Mouse (Mus musculus) forebrain, embryonic 11.5 days (tissue): ENCODE results near the gene Nptxr. TPM values are rescaled to one million over a fixed set of nuclear protein-coding genes. Genes with fewer than 3 reads are reported as not detected.

Experiments used
- ATAC-seq: fragments of 200-750 bp; cut with Nextera tagmentation; replicated peaks from 2 replicates; pipeline ENCODE4 v1.8.0; 2017; ENCODE audit warnings: moderate TSS enrichment; ENCODE audit not compliant: low FRiP score
- DNase-seq: peaks from one replicate; pipeline ENCODE4 v3.0.0-alpha.2; 2017; ENCODE audit warnings: low spot score
- H3K27ac ChIP-seq: fragments of 300-500 bp; sonication (generic); 2 replicates; pipeline ENCODE4 v1.5.1; 2014; ENCODE audit warnings: low read depth, low read length
- H3K27me3 ChIP-seq: fragments of 300-500 bp; sonication (generic); 2 replicates; pipeline ENCODE4 v1.6.1; 2014; ENCODE audit warnings: mild to moderate bottlenecking, low read length, mixed read lengths; ENCODE audit not compliant: control insufficient read depth, insufficient read depth
- H3K36me3 ChIP-seq: fragments of 300-500 bp; sonication (generic); 2 replicates; pipeline ENCODE4 v1.6.1; 2014; ENCODE audit warnings: mild to moderate bottlenecking, low read length, moderate library complexity, mixed read lengths; ENCODE audit not compliant: control insufficient read depth, insufficient read depth
- H3K4me1 ChIP-seq: fragments of 300-500 bp; sonication (generic); replicated peaks from 2 replicates; pipeline ENCODE4 v1.6.1; 2014; ENCODE audit warnings: low read length, mixed read lengths; ENCODE audit not compliant: control insufficient read depth, insufficient read depth
- H3K4me2 ChIP-seq: fragments of 300-500 bp; sonication (generic); 2 replicates; pipeline ENCODE4 v1.6.1; 2014; ENCODE audit warnings: low read depth, mild to moderate bottlenecking, low read length, moderate library complexity, mixed read lengths; ENCODE audit not compliant: severe bottlenecking
- H3K4me3 ChIP-seq: fragments of 300-500 bp; sonication (generic); 2 replicates; pipeline ENCODE4 v1.5.1; 2014; ENCODE audit warnings: low read depth, low read length
- H3K9ac ChIP-seq: fragments of 300-500 bp; sonication (generic); 2 replicates; pipeline ENCODE4 v1.6.1; 2014; ENCODE audit warnings: low read length
- H3K9me3 ChIP-seq: fragments of 300-500 bp; sonication (generic); 2 replicates; pipeline ENCODE4 v1.6.1; 2016; ENCODE audit warnings: low read length, mixed read lengths; ENCODE audit not compliant: control insufficient read depth
- WGBS: fragments of 180-500 bp; shearing (Covaris S2); extraction: QIAGEN DNeasy Blood & Tissue Kit; methylation state at CpG from one replicate; pipeline ENCODE4 v1.1.7; 2014; 5-methylcytosine and 5-hydroxymethylcytosine counted together
- polyA plus RNA-seq: library from polyadenylated mRNA; unstranded; fragments of >200 nt; fragmentation: Nextera tagmentation; extraction: Ambion mirVana; gene quantifications from 2 replicates; pipeline ENCODE4 v1.2.1, GENCODE M21; 2014

Gene Nptxr
- polyA plus RNA-seq, 1 experiment from 2014 or later: 1.4 TPM

GRCm38 (mm10) chr15:79750266-79750665, 54.3 kb downstream of the Nptxr start:
- no peak overlapping the region for H3K4me2 ChIP-seq
- 90% methylated on average over 8 of the region's 8 CpGs for WGBS
- no peak for ATAC-seq
- H3K27me3 ChIP-seq: no peaks in the 10 kb centered on the region
- H3K9ac ChIP-seq: no peak overlapping the region
- no peak overlapping the region for H3K4me3 ChIP-seq
- no peaks in the 10 kb centered on the region for H3K9me3 ChIP-seq
- no peak overlapping the region for H3K27ac ChIP-seq
- H3K36me3 ChIP-seq: no peaks in the 10 kb centered on the region
- no peaks in the 10 kb centered on the region for H3K4me1 ChIP-seq
- DNase-seq: no peak

- H3K27ac ChIP-seq: no peak overlapping the region
- H3K4me2 ChIP-seq: no peak overlapping the region
- ATAC-seq (no peak), DNase-seq (no peak)
- H3K4me3 ChIP-seq: no peak overlapping the region
- H3K9ac ChIP-seq: no peak overlapping the region
- no peaks in the 10 kb centered on the region for H3K36me3 ChIP-seq
- WGBS: 93% methylated on average over 7 of the region's 7 CpGs
- no peaks in the 10 kb centered on the region for H3K4me1 ChIP-seq
- no peaks in the 10 kb centered on the region for H3K27me3 ChIP-seq
- H3K9me3 ChIP-seq: no peaks in the 10 kb centered on the region
Measured at GRCm38 (mm10) chr15:79749162-79749561, 55.4 kb downstream of the Nptxr start.

- H3K27me3 ChIP-seq: no peaks in the 10 kb centered on the region
- no peaks in the 10 kb centered on the region for H3K9me3 ChIP-seq
- no peak overlapping the region for H3K9ac ChIP-seq
- H3K4me3 ChIP-seq: no peak overlapping the region
- H3K27ac ChIP-seq: no peak overlapping the region
- H3K36me3 ChIP-seq: no peaks in the 10 kb centered on the region
- 46% methylated on average over 11 of the region's 11 CpGs for WGBS
- H3K4me2 ChIP-seq: no peak overlapping the region
- H3K4me1 ChIP-seq: no peaks in the 10 kb centered on the region; the same call in 1 of the 2 replicates
- DNase-seq (peak; percentile 69), ATAC-seq (no peak)
Measured at GRCm38 (mm10) chr15:79747998-79748397, 56.6 kb downstream of the Nptxr start.

- H3K9me3 ChIP-seq: no peaks in the 10 kb centered on the region
- no peaks in the 10 kb centered on the region for H3K36me3 ChIP-seq
- WGBS: 92% methylated on average over 5 of the region's 5 CpGs
- H3K4me3 ChIP-seq: no peak overlapping the region
- no peak for ATAC-seq
- peaks cover 2% of the 10 kb centered on the region; the same call in 1 of the 2 replicates for H3K27me3 ChIP-seq
- no peak overlapping the region for H3K4me2 ChIP-seq
- H3K27ac ChIP-seq: no peak overlapping the region
- no peak for DNase-seq
- no peaks in the 10 kb centered on the region; the same call in 1 of the 2 replicates for H3K4me1 ChIP-seq
- no peak overlapping the region for H3K9ac ChIP-seq
Measured at GRCm38 (mm10) chr15:79745883-79746282, 58.7 kb downstream of the Nptxr start.

GRCm38 (mm10) chr15:79745312-79745711, 59.3 kb downstream of the Nptxr start:
- H3K4me1 ChIP-seq: no peaks in the 10 kb centered on the region; the same call in 1 of the 2 replicates
- no peak overlapping the region for H3K9ac ChIP-seq
- H3K27ac ChIP-seq: no peak overlapping the region
- peaks cover 2% of the 10 kb centered on the region; the same call in 1 of the 2 replicates for H3K27me3 ChIP-seq
- DNase-seq (no peak), ATAC-seq (no peak)
- 92% methylated on average over 10 of the region's 10 CpGs for whole genome bisulfite sequencing
- H3K4me2 ChIP-seq: no peak overlapping the region
- H3K4me3 ChIP-seq: no peak overlapping the region
- no peaks in the 10 kb centered on the region for H3K9me3 ChIP-seq
- no peaks in the 10 kb centered on the region for H3K36me3 ChIP-seq

- DNase-seq (no peak), ATAC-seq (no peak)
- Histone ChIP-seq H3K9me3 (no peaks in the 10 kb centered on the region), H3K4me2 (no peak overlapping the region), H3K27me3 (peaks cover 2% of the 10 kb centered on the region; the same call in 1 of the 2 replicates), H3K36me3 (no peaks in the 10 kb centered on the region), H3K27ac (no peak overlapping the region), H3K9ac (no peak overlapping the region), H3K4me3 (no peak overlapping the region), H3K4me1 (no peaks in the 10 kb centered on the region; the same call in 1 of the 2 replicates)
- WGBS: 80% methylated on average over 8 of the region's 8 CpGs
Measured at GRCm38 (mm10) chr15:79744742-79745141, 59.8 kb downstream of the Nptxr start.

- no peak overlapping the region for H3K27ac ChIP-seq
- no peak overlapping the region for H3K4me2 ChIP-seq
- no peak overlapping the region for H3K4me3 ChIP-seq
- ATAC-seq (no peak), DNase-seq (no peak)
- no peak overlapping the region for H3K9ac ChIP-seq
- H3K9me3 ChIP-seq: no peaks in the 10 kb centered on the region
- peaks cover 2% of the 10 kb centered on the region; the same call in 1 of the 2 replicates for H3K27me3 ChIP-seq
- no peaks in the 10 kb centered on the region for H3K36me3 ChIP-seq
- WGBS: 94% methylated on average over 11 of the region's 11 CpGs
- H3K4me1 ChIP-seq: no peaks in the 10 kb centered on the region; the same call in 1 of the 2 replicates
Measured at GRCm38 (mm10) chr15:79744001-79744400, 60.6 kb downstream of the Nptxr start.

- no peak for DNase-seq
- Histone ChIP-seq H3K36me3 (no peaks in the 10 kb centered on the region; the same call in 1 of the 2 replicates), H3K27ac (no peak overlapping the region), H3K27me3 (peaks cover 2% of the 10 kb centered on the region; the same call in 1 of the 2 replicates), H3K4me1 (no peaks in the 10 kb centered on the region; the same call in 1 of the 2 replicates), H3K4me2 (peak overlapping the region; percentile 94), H3K9me3 (no peaks in the 10 kb centered on the region), H3K4me3 (peak overlapping the region; percentile 96), H3K9ac (peak overlapping the region; percentile 89)
- WGBS: under 1% methylated on average over 23 of the region's 23 CpGs
- ATAC-seq: peak; percentile 57
Measured at GRCm38 (mm10) chr15:79742706-79743023, 61.9 kb downstream of the Nptxr start.
